Mouse (Mus musculus): ENCODE results near the gene Npw. TPM values are rescaled to one million over a fixed set of nuclear protein-coding genes. Genes with fewer than 3 reads are reported as not detected.

Npw gene
- polyA plus RNA-seq, 1 experiment from 2014 or later = not detected

DNA sequence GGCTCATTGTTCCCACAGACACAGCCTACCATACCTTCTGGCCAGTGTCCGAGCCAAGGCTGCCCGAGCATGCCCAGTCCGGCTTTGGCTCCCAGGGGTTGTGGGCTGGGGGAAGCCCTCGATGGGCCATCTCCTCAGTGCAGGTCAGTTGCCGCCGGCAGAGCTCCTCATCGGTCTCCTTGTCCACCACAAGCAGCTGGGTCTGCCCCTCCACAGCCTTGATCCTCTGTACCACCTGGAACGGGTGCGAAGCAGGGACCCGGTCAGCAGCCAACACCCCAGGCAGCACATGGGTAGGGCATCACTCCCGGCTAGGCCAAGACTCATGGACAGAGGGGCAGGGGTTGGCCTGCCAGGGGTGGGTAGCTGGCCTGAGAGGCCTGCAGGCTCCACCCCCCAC, 10.8 kb downstream of the Npw start:
- H3K36me3 ChIP-seq (ENCODE audit: control insufficient read depth, insufficient read depth, low read length) = no peaks in the 10 kb centered on the region
- H3K4me3 ChIP-seq (replicated peaks; ENCODE audit: low read depth, low read length) = no peak overlapping the region
- ATAC-seq (ENCODE audit: low FRiP score, low TSS enrichment) (no peak), DNase-seq (no peak)
- peaks cover 7% of the 10 kb centered on the region; the same call in 1 of the 2 replicates for H3K4me1 ChIP-seq (ENCODE audit: control insufficient read depth, insufficient read depth, low read length)
- H3K27ac ChIP-seq (replicated peaks; ENCODE audit: low read depth, low read length) = no peak overlapping the region
- no peak overlapping the region for H3K4me2 ChIP-seq (ENCODE audit: low read length)
- peaks cover 6% of the 10 kb centered on the region; the same call in 1 of the 2 replicates for H3K27me3 ChIP-seq (ENCODE audit: control insufficient read depth, insufficient read depth, low read length)
- no peaks in the 10 kb centered on the region for H3K9me3 ChIP-seq (ENCODE audit: control insufficient read depth, low read length)
- no peak overlapping the region; the same call in 1 of the 2 replicates for H3K9ac ChIP-seq (replicated peaks; ENCODE audit: low read length)
- WGBS = 80% methylated on average over 11 of the region's 11 CpGs

GRCm38 (mm10) chr17:24646381-24646780, 11.9 kb downstream of the Npw start:
- H3K27ac ChIP-seq (replicated peaks; ENCODE audit: low read depth, low read length) = no peak overlapping the region
- peaks cover 7% of the 10 kb centered on the region; the same call in 1 of the 2 replicates for H3K4me1 ChIP-seq (ENCODE audit: control insufficient read depth, insufficient read depth, low read length)
- H3K9ac ChIP-seq (replicated peaks; ENCODE audit: low read length) = no peak overlapping the region
- H3K4me2 ChIP-seq (ENCODE audit: low read length) = no peak overlapping the region
- no peak for DNase-seq
- no peak for ATAC-seq (ENCODE audit: low FRiP score, low TSS enrichment)
- H3K9me3 ChIP-seq (ENCODE audit: control insufficient read depth, low read length) = no peaks in the 10 kb centered on the region
- 88% methylated on average over 4 of the region's 4 CpGs for WGBS
- peaks cover 6% of the 10 kb centered on the region; the same call in 1 of the 2 replicates for H3K27me3 ChIP-seq (ENCODE audit: control insufficient read depth, insufficient read depth, low read length)
- no peaks in the 10 kb centered on the region for H3K36me3 ChIP-seq (ENCODE audit: control insufficient read depth, insufficient read depth, low read length)
- H3K4me3 ChIP-seq (replicated peaks; ENCODE audit: low read depth, low read length) = no peak overlapping the region

- no peak for ATAC-seq (ENCODE audit: low FRiP score, low TSS enrichment)
- Histone ChIP-seq H3K27ac (replicated peaks; ENCODE audit: low read depth, low read length) (no peak overlapping the region), H3K9ac (replicated peaks; ENCODE audit: low read length) (no peak overlapping the region), H3K36me3 (ENCODE audit: control insufficient read depth, insufficient read depth, low read length) (no peaks in the 10 kb centered on the region), H3K27me3 (ENCODE audit: control insufficient read depth, insufficient read depth, low read length) (peaks cover 6% of the 10 kb centered on the region; the same call in 1 of the 2 replicates), H3K4me3 (replicated peaks; ENCODE audit: low read depth, low read length) (no peak overlapping the region), H3K9me3 (ENCODE audit: control insufficient read depth, low read length) (no peaks in the 10 kb centered on the region), H3K4me2 (ENCODE audit: low read length) (no peak overlapping the region), H3K4me1 (ENCODE audit: control insufficient read depth, insufficient read depth, low read length) (peaks cover 7% of the 10 kb centered on the region; the same call in 1 of the 2 replicates)
- no peak for DNase-seq
- WGBS = 80% methylated on average over 3 of the region's 3 CpGs
Observed at GRCm38 (mm10) chr17:24645916-24646315, 12.3 kb downstream of the Npw start.

GRCm38 (mm10) chr17:24644875-24645721, 13.2 kb downstream of the Npw start:
- Histone ChIP-seq H3K4me2 (ENCODE audit: low read length) (no peak overlapping the region), H3K36me3 (ENCODE audit: control insufficient read depth, insufficient read depth, low read length) (no peaks in the 10 kb centered on the region), H3K9me3 (ENCODE audit: control insufficient read depth, low read length) (no peaks in the 10 kb centered on the region), H3K27ac (replicated peaks; ENCODE audit: low read depth, low read length) (peak overlapping the region; percentile 26; the same call in 1 of the 2 replicates), H3K27me3 (ENCODE audit: control insufficient read depth, insufficient read depth, low read length) (no peaks in the 10 kb centered on the region), H3K9ac (replicated peaks; ENCODE audit: low read length) (no peak overlapping the region), H3K4me3 (replicated peaks; ENCODE audit: low read depth, low read length) (no peak overlapping the region), H3K4me1 (ENCODE audit: control insufficient read depth, insufficient read depth, low read length) (peaks cover 4% of the 10 kb centered on the region; the same call in 1 of the 2 replicates)
- 84% methylated on average over 9 of the region's 9 CpGs for WGBS
- ATAC-seq (ENCODE audit: low FRiP score, low TSS enrichment) (no peak), DNase-seq (no peak)

DNA sequence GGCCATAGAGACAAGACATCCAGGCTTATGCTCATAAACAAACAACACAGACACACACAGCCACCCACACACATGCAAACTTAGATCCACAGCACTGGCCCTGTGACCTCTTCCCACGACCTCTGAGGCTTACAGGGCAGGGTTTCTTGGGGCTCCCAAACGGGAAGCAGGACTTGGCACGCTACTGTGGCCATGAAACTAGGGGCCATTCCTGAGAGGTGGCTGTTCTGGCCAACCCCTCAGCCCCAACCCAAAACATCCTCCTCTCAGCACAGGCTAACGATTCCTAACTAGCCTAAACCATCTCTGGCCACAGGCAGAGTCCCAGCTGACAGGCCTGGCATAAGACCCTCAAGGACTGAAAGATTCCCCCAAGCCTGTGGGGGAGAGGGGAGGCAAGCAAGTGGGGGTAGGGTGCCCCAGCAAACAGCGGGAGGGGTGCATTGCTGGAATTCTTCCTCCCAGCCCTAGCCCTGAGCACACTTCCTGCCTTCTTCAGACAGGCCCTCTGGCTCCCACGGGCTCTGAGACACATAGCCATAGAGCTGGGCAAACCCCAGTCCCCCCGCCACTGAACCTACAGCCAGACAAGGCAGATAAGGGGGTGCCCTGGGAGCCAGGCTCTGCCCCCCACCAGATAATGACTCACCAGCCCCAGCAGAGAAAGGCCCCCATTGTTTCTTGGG, 14.1 kb downstream of the Npw start:
- H3K27me3 ChIP-seq (ENCODE audit: control insufficient read depth, insufficient read depth, low read length) = no peaks in the 10 kb centered on the region
- WGBS = 55% methylated on average over 7 of the region's 7 CpGs
- H3K36me3 ChIP-seq (ENCODE audit: control insufficient read depth, insufficient read depth, low read length) = no peaks in the 10 kb centered on the region; the same call in 1 of the 2 replicates
- no peak overlapping the region for H3K9ac ChIP-seq (replicated peaks; ENCODE audit: low read length)
- ATAC-seq (ENCODE audit: low FRiP score, low TSS enrichment) = no peak
- no peak for DNase-seq
- 0 out of 2 replicates have a peak overlapping the region, but pooled peaks have one; percentile 26 for H3K27ac ChIP-seq (replicated peaks; ENCODE audit: low read depth, low read length)
- no peak overlapping the region for H3K4me3 ChIP-seq (replicated peaks; ENCODE audit: low read depth, low read length)
- no peak overlapping the region for H3K4me2 ChIP-seq (ENCODE audit: low read length)
- H3K9me3 ChIP-seq (ENCODE audit: control insufficient read depth, low read length) = no peaks in the 10 kb centered on the region
- H3K4me1 ChIP-seq (ENCODE audit: control insufficient read depth, insufficient read depth, low read length) = no peaks in the 10 kb centered on the region

DNA sequence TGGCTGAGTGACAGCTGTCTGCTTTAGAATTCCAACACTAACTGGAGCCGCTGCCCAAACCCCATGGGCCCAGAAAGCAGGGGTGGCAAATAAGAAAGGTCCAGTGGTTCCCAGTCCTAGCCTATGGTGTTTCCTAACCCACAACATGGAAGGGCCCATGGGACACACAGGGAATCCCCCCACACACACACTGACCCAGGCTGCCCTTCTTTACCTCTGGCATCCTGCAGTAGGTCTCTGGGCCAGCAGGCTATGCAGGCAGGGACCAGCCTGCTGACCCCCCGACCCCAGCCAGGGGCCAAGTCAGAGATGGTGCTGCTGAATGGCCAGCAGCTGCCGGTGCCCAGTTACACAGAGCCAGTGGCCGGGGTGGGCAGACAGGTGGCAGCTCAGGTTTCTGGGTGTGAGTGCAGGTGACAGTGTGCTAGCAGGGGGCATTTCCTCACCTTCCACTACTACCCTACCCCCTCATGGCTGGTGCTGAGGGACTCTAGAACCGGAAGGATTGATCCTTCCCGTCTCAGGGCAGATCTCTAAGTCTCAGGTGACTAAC, 15.4 kb downstream of the Npw start:
- WGBS = 76% methylated on average over 6 of the region's 6 CpGs
- DNase-seq (no peak), ATAC-seq (ENCODE audit: low FRiP score, low TSS enrichment) (no peak)
- Histone ChIP-seq H3K9me3 (ENCODE audit: control insufficient read depth, low read length) (no peaks in the 10 kb centered on the region), H3K4me3 (replicated peaks; ENCODE audit: low read depth, low read length) (no peak overlapping the region), H3K27ac (replicated peaks; ENCODE audit: low read depth, low read length) (no peak overlapping the region), H3K9ac (replicated peaks; ENCODE audit: low read length) (no peak overlapping the region), H3K27me3 (ENCODE audit: control insufficient read depth, insufficient read depth, low read length) (no peaks in the 10 kb centered on the region), H3K36me3 (ENCODE audit: control insufficient read depth, insufficient read depth, low read length) (peaks cover 6% of the 10 kb centered on the region; the same call in 1 of the 2 replicates), H3K4me2 (ENCODE audit: low read length) (no peak overlapping the region), H3K4me1 (ENCODE audit: control insufficient read depth, insufficient read depth, low read length) (no peaks in the 10 kb centered on the region)

- H3K27ac ChIP-seq (replicated peaks; ENCODE audit: low read depth, low read length) = no peak overlapping the region
- H3K9me3 ChIP-seq (ENCODE audit: control insufficient read depth, low read length) = no peaks in the 10 kb centered on the region
- H3K9ac ChIP-seq (replicated peaks; ENCODE audit: low read length) = no peak overlapping the region
- H3K27me3 ChIP-seq (ENCODE audit: control insufficient read depth, insufficient read depth, low read length) = no peaks in the 10 kb centered on the region
- ATAC-seq (ENCODE audit: low FRiP score, low TSS enrichment) (no peak), DNase-seq (no peak)
- H3K4me3 ChIP-seq (replicated peaks; ENCODE audit: low read depth, low read length) = no peak overlapping the region
- WGBS = 93% methylated on average over 14 of the region's 14 CpGs
- H3K36me3 ChIP-seq (ENCODE audit: control insufficient read depth, insufficient read depth, low read length) = peaks cover 6% of the 10 kb centered on the region; the same call in 1 of the 2 replicates
- H3K4me1 ChIP-seq (ENCODE audit: control insufficient read depth, insufficient read depth, low read length) = no peaks in the 10 kb centered on the region
- no peak overlapping the region for H3K4me2 ChIP-seq (ENCODE audit: low read length)
Observed at GRCm38 (mm10) chr17:24641944-24642343, 16.3 kb downstream of the Npw start.

- Histone ChIP-seq H3K4me1 (ENCODE audit: control insufficient read depth, insufficient read depth, low read length) (no peaks in the 10 kb centered on the region), H3K27me3 (ENCODE audit: control insufficient read depth, insufficient read depth, low read length) (no peaks in the 10 kb centered on the region), H3K36me3 (ENCODE audit: control insufficient read depth, insufficient read depth, low read length) (peaks cover 6% of the 10 kb centered on the region; the same call in 1 of the 2 replicates), H3K9me3 (ENCODE audit: control insufficient read depth, low read length) (no peaks in the 10 kb centered on the region), H3K27ac (replicated peaks; ENCODE audit: low read depth, low read length) (no peak overlapping the region), H3K4me2 (ENCODE audit: low read length) (no peak overlapping the region), H3K9ac (replicated peaks; ENCODE audit: low read length) (no peak overlapping the region), H3K4me3 (replicated peaks; ENCODE audit: low read depth, low read length) (no peak overlapping the region)
- 96% methylated on average over 15 of the region's 15 CpGs for WGBS
- DNase-seq = no peak
- ATAC-seq (ENCODE audit: low FRiP score, low TSS enrichment) = no peak
Observed at GRCm38 (mm10) chr17:24640581-24640980, 17.7 kb downstream of the Npw start.

All from midbrain, embryonic 14.5 days (tissue).